Mouse (Mus musculus) activated CD4-positive, CD25-positive, alpha-beta regulatory T cell, adult 4 months (primary cell): ENCODE results near the gene Dnaaf3. TPM values are rescaled to one million over a fixed set of nuclear protein-coding genes. Genes with fewer than 3 reads are reported as not detected.
"Not testable (repeated sequence)": the region's sequence is repeated elsewhere in the genome, so short reads cannot be mapped to it uniquely, and the experiment has no call there.

Source experiments
- ATAC-seq: one replicate; pipeline ENCODE4 v1.8.0; 2017
- polyA plus RNA-seq, 2 experiments: library from polyadenylated mRNA; unstranded; fragments of 100-300 nt; shearing (Covaris generic); gene quantifications; one replicate each; pipeline ENCODE4 v1.2.1; 2017

The Dnaaf3 gene
- polyA plus RNA-seq, result 1 to 10 TPM in 1 of 2 experiments, under 1 TPM in 1; 0.93 to 1.6 TPM

- ATAC-seq, result no peak
Observed at GRCm38 (mm10) chr7:4532005-4532729, at the start of gene Dnaaf3. Gene Dnaaf3 (minus strand): TSS chr7:4532453.

DNA sequence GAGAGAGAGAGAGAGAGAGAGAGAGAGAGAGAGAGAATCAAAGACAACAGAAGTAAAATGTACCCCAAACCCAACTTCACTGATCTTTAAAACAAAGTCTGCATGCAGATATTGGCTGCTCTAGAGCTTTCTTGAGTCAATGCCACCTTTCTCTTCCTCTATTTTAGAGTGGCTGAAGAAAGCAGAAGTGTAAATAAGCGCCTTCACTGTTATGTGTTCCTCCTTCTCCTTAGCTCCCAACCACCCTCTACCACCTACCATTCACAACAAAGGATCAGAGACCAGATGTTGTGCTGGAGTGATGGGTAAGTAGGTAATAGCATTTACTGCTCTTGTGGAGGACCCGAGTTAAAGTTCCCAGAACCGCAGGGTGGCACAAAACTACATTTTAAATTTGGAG lies 49.2 kb upstream of the Dnaaf3 start:
- not testable (repeated sequence) for ATAC-seq

- ATAC-seq, result not testable (repeated sequence)
Observed at GRCm38 (mm10) chr7:4572361-4572760, 40.1 kb upstream of the Dnaaf3 start.

DNA sequence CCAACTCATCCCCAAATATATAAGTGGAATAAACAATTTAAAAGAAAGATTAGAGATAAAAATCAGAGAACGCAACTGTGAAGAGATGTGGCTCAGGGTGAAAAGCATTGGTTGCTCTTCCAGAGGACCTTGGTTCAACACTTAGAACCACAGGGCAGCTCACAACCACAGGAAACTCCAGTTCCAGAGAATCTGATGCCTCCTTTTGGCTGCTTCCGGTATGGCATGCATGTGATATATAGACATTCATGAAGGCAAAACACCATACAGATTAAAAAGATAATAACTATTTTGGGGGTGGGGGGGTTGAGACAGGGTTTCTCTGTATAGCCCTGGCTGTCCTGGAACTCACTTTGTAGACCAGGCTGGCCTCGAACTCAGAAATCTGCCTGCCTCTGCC lies 30.4 kb upstream of the Dnaaf3 start:
- ATAC-seq, result no peak

DNA sequence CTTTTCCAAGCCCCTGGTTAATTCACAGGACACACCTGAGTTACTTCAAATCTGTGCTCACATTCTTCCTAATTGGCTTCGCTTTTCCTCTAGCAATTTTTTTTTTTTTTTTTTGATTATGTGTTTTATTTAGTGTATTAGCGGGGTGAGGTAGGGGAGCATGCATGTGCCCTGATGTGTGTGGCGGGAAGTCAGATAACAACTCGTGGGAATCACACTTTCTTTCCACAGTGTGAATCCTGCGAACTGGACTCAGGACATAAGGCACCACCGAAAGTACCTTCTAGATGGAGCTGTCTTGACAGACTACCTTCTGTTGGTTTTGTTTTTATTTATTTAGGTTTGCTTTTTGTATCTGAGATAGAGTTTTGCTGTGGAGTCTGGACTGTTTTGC lies 24.9 kb upstream of the Dnaaf3 start:
- ATAC-seq, result no peak

- ATAC-seq, result peak; percentile 98
Observed at GRCm38 (mm10) chr7:4556256-4557166, 24.3 kb upstream of the Dnaaf3 start.

DNA sequence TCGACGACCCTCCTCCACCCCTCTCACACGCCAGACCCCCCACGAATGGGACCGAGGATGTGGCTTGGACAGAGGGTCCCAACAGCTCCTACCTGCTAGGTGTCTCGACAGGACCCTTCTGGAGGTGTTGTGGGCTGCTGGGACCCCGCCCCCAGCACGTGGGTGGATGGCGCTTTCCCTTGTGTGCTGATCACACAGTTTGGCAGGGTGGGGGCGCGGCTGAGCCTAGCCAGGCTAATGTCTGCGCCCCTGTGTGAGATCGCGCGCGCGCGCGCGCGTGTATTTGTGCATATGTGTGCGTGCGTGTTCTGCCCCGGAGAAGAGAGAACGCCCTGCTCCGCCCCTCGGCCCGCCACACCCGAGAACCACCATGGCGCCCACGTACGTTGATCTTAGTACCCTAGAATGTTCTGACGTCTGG lies 15.0 kb upstream of the Dnaaf3 start, which contains the start of gene Syt5:
Syt5 (minus strand) TSS at position 321 of the 421 bp plus-strand sequence.
- ATAC-seq, result no peak

DNA sequence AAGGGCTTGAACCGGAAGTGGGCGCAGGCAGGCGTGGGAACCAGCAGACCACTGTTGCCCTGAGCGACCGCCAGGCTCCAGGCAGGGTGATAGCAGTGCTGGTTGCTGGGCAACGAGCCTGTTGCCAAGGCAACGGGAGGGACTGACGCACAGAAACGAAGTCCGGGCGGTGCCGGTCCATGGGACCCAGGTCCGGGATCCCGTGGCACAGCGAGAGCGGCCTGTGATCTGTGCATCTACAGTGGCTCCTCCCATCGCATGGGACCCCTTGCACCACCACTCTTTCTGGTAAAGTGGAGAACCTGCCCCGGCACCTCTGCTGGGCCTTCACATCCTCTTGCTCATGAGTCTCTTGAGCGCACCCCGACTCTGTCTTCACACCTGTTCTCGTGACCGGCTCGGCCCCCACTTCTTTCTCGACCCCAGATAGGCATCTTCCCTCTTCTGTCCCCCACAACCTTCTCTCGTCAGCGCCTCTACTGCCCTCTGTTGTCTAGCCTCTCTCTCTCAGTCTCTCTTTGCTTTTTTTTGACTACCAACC lies 14.4 kb upstream of the Dnaaf3 start:
- ATAC-seq, result no peak

DNA sequence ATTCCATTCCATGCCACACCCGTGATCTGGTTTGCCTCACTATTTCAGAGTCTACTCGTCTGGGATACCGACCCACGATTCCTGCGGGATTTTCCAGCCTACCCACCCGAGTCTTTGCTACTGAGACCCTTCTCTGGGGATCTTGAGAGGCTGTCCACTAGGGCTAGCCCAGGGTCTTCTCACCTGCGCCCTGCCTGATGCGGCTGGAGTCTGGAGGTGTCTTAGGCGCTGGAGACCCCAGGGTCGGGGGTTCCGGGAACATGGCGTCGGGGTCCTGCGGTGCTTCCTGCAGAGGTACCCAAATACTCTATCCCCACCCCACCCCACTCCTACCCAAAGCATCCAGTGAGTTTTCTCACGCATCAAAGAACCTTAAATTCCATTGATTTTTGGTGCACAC lies 13.8 kb upstream of the Dnaaf3 start:
- no peak for ATAC-seq

- no peak for ATAC-seq
Observed at GRCm38 (mm10) chr7:4542013-4542412, 9.8 kb upstream of the Dnaaf3 start.

DNA sequence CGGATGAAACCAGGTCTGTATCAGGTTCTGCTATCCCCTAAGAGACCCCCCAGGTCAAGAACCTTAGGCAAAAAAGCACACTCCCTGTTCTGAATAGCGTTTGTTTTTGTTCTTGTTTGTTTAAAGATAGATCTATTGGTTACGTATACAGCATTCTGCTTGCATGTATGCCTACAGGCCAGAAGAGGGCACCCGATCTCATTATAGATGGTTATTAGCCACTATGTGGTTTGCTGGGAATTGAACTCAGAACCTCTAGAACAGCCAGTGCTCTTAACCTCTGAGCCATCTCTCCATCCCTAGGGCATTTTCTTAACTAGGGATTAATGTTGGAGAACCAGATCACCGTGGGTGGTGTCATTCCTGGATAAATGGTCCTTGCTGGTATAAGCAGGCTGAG lies 9.1 kb upstream of the Dnaaf3 start:
- no peak for ATAC-seq

DNA sequence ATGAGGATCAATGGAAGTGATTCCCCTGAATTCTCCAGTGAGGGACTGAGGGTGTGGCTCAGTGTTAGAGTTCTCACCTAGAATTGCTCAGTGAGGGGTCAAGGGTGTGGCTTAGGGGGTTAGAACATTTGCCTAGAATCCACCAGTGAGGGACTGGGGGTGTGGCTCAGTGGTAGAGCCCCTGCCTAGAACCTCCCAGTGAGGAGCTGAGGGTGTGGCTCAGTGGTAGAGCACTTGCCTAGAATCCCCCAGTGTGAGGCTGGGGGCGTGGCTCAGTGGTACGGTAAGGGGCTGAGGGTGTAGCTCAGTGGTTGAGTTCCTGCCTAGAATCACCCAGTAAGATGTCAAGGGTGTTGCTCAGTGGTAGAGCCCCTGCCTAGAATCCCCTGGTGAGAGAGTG lies 6.8 kb upstream of the Dnaaf3 start:
- no peak for ATAC-seq

- ATAC-seq, result no peak
Observed at GRCm38 (mm10) chr7:4537181-4537580, 4.9 kb upstream of the Dnaaf3 start.

DNA sequence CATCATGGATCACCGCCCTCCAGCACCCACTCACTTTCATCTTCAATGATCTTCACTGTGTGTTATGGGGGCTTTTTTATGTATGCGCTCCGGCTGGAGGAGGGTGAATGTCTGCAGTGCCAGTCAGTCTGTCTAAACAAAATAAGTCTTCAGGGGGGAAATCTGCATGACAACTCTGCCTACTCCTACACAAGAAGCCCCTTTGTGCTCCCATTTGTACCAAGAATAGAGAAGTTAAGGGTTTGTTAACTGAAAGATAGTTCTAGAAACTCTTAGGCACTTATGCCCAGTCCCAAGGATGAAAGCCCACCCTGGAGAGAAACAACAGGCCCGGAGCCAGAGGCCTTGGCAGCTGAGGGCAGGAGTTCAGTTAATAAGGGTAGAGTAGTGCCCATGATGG lies 4.1 kb upstream of the Dnaaf3 start:
- ATAC-seq, result no peak

GRCm38 (mm10) chr7:4530166-4530565 lies 2.1 kb downstream of the Dnaaf3 start:
- not testable (repeated sequence) for ATAC-seq

DNA sequence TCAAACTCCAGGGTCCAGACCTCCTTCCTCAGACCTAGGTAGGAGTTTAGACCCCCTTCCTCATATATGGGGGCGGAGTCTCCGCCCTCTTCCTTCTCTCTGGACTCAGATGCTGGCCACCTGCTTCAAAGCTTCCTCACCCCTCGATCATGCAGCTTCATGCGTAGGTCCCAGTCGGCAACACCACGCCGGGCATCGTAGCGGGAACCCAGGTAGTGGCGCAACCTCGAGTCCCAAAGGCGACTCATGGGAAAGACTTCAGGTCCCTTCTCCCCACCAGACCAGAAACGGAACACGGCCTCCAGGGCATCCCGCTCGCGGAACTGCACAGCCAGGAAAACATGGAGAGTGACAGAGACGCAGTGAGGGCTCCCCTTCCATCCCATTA lies 5.0 kb downstream of the Dnaaf3 start:
- no peak for ATAC-seq

- peak; percentile 97 for ATAC-seq
Observed at GRCm38 (mm10) chr7:4526341-4527301, 5.6 kb downstream of the Dnaaf3 start.

DNA sequence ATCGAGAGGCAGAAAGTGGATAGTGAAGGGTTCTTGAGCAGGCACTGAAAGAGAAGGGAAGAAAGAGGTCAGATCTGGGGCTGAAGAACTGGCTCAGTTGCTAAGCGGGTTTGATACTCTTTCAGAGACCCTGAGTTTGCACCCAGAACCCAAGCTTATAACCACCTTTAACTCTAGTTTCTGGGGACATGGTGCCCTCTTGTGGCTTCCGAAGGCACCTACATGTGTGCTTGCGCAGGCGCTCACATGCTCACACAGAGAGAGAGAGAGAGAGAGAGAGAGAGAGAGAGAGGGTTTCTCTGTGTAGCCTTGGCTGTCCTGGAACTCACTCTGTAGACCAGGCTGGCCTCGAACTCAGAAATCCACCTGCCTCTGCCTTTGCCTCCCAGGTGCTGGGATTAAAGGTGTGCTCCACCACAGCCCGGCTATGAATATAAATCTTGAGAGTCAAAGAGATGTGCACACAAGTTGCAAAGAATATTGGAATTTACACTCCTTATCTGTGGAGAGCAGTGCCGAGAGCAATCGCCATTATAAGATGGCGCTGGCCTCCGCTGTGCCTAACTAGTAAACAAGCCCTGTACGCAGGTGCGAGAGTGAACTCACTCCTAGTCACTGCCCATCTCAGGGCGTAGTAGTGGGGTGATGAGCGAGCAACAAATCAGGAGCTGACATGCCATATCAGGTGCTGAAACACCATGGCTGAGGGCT lies 7.9 kb downstream of the Dnaaf3 start, which contains the start of gene Tnni3:
Tnni3 (minus strand) TSS at position 18 of the 711 bp plus-strand sequence.
- ATAC-seq, result peak; percentile 44

DNA sequence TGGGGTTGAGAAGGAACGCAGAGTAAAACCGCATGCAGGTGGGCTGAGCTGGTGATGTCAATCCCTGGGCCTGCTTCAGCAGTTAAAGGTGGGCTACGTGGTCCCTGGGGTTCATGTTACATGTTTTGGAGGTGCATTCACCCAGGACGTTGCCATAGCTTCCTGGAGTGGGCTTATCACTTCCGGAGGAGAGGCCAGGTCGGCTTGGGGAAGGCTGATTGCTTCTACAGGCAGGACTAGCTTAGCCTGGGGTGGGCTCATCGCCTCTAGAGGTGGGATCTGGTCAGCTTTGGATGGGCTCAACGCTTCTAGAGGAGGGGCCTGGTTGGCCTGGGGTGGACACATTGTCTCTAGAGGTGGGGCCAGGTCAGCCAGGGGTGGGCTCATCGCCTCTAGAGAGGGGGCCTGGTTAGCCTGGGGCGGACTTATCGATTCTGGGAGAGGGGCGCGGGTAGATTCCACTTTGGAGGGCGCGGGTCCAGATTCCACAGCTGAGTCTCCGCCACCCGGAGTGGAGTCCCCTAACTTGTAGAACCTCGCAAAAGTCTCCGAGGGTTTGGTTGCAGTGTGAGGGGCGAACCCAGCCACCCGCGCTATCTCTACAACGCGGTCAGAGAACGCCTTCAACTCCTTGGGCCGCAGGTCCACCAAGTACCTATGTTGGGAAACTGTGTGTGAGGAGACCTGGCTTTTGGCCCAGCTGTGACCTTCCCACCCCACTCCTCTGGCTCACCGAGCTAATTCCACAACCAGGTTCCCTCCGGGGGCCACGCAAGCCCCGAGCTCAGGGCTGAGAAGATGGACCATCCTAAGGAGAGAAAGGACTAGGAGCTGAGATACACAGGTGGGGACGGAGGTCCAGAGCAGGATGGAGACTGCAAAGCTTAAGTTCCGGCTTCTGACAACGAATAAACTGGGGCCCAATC lies 8.8 kb downstream of the Dnaaf3 start:
- ATAC-seq, result no peak

DNA sequence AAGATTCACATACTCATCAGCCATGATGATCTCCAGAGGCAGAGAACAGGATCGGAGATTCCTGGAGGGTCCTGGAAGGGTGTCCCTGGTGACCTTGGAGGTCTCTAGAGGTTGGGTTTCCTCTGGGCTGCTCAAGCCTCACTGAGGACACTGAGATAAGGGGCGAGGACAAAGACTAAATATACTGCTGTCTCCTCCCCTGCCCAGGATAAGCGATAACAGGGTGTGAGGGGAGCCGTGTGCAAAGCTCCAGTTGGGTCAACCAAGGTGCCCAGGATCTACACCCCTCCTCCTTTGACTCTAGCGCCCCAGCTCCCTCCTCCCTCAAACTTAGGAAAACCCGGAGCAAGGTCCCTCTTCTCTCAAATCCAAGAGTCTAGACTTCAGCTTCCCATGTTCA lies 10.0 kb downstream of the Dnaaf3 start:
- no peak for ATAC-seq
